Mouse (Mus musculus) gastrocnemius, postnatal 4 days (tissue): ENCODE results near the gene Zar1l. TPM values are rescaled to one million over a fixed set of nuclear protein-coding genes. Genes with fewer than 3 reads are reported as not detected.

Experiments used
- DNase-seq, 2 experiments: peaks; one replicate each; pipeline ENCODE4 v3.0.0; 2021 to 2022; ENCODE audit warnings: low spot score in 2 of 2, mixed read lengths in 2 of 2
- total RNA-seq, 2 experiments: library from RNA; stranded (reverse); gene quantifications; 2 replicates each; pipeline ENCODE4 v1.2.3; 2021

Gene Zar1l
- total RNA-seq, 2 experiments from 2014 or later = not detected

DNA sequence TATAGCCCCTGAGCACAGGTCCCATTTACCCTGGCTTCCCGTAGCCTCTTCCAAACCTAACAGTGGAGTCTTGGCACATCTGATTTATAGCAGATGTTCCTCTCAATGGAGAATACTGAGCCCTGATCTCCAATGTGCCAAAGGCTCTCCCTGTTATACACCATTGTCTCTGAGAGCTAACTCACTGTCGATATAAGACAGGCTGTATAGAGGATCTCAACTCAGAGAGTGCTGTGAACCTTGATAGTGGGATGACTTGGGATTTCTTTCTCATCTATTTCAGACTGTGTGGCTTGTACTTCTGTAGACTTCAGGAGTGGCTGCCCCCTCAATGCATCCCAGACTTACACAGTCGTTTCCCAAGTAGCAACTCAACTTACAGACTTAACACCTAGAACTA lies 27.7 kb downstream of the Zar1l start:
- no peak for DNase-seq

DNA sequence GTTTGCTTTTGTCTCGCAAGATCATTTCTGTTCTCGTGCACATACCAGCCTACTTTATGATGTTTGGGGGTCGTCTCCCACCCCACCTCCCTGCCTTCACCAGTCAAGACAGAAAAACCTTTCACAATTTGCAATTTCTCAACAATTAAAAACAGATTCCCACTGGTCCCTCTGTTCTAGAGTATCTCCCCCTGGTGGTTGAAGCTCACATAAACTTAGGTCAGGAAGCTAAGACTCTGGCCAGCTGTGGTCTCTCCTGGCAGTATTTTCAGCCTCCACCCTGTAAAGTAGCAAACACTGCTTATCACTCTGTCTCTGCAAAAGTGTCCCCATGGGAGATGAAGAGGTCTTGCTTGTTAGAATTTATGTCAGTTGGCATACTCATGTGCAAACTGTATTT lies 32.8 kb downstream of the Zar1l start:
- DNase-seq = peak in 1 of 2 experiments; percentile 39

DNA sequence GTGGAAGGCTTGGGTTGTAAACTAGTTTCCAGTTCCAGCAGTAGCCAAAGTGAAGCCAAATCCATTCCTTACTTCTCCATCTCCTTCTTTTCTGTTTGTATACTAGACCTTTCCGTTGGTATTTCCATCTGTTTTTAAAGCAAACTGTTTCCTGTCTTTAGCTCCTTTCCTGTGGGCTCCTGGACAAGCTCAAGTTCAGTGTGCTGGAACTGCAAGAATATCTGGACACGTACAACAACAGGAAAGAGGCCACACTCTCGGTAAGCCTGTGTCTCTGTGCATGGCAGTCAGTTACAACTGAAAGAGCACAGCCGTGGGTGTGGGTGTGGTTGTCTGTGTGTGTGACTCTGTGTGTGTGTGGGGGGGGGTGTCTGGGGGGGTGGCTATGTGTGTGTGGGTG lies 39.4 kb downstream of the Zar1l start:
- DNase-seq = no peak

DNA sequence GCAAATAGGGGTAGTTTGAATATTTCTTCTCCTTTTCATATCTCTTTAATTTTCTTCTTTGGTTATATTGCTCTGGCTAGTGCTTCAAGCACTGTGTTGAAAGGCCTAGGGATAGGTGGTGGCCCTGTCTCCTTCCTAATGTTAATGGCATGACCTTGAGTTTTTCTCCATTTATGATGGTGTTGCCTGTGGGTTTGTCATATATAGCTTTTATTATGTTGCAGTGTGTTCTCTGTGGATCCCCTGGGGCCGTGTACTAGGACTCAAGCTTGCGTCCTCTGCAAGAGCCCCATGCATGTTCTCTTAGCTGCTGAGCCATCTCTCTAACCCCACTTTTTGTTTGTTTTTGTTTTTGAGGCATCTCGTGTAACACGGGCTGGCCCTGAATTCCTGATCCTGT lies 40.6 kb downstream of the Zar1l start:
- no peak for DNase-seq

DNA sequence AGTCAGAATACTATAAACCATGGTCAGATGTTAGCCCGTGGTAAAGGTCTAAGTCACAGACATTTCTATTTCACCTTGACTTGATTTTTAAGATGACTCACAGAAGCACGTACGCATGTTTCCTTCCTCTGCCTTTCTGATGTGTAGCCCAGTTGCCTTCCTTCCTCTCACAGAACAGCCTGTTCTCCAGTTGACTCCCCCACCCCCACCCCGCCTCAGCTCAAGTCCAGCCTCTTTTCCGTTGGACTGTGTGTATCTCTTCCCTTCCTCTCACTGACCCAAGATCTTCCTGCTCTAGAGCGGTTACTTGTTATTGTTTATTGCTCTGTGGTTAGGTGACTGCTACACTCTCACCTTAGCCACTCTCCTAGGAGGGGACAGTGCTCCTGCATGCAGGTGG lies 49.5 kb downstream of the Zar1l start:
- no peak for DNase-seq

DNA sequence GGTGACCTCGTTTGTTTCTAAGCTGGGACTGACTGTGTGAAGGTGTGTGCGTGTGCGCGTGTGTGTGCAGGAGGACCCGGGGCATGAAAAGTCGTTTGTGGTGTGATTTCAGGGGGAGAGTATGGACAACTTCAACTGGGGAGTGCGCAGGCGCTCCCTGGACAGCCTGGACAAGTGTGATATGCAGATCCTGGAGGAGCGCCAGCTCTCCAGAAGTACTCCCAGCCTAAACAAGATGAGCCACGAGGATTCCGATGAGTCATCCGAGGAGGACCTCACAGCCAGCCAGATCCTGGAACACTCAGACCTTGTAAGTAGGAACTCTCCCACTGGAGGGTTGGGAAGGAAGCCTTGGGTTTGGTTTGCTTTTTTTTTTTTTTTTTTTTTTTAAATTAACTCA lies 51.8 kb downstream of the Zar1l start:
- peak; percentile 52 to 82 for DNase-seq

DNA sequence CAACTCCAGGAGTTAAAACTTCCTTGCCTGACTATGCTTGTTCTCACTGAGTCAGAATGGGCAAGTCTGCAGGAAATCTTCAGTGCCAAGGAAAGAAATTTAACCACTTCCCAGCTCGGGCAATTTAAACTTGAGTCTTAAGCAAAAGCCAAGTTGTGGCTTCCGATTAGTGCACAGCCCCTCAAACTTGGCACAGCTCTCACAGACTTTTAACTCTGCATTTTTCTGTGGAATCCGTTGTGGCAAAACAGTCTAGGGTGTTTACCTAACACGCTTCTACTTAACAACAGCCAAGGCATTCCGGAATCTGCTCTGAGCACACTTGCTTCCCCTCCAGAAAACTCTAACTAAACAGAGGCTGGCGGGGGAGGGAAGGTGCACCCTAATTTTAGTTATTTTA lies 52.7 kb downstream of the Zar1l start:
- DNase-seq = no peak

DNA sequence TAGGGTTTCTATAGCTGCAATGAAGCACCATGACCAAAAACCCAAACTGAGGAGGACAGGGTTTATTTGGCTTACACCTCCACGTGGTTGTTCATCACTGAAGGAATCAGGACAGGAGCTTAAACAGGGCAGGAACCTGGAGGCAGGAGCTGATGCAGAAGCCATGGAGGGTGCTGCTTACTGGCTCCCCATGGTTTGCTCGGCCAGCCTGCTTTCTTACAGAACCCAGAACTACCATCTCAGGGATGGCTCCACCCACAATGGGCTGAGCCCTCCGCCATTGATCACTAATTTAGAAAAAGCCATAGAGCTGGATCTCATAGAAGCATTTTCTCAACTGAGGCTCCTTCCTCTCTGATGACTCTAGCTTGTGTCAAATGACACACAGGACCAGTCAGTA lies 53.2 kb downstream of the Zar1l start:
- DNase-seq = no peak

DNA sequence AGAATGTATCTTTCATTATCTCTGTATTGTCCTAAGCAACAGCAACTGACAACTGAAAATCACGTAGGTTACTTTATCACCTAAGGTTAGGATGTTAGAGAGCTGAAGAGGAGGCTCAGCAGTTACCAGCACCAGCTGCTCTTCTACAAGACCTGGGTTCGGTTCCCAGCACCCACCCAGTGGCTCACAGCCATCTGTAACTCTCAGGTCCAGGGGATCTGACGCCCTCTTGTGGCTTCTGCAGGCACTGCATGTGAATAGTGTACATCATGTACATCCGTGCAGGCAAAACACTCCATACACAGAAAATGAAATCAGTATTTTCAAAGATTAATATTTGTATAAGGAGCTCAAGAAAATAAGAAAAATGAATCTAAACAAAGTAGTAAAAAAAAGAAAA lies 58.2 kb downstream of the Zar1l start:
- DNase-seq = no peak

DNA sequence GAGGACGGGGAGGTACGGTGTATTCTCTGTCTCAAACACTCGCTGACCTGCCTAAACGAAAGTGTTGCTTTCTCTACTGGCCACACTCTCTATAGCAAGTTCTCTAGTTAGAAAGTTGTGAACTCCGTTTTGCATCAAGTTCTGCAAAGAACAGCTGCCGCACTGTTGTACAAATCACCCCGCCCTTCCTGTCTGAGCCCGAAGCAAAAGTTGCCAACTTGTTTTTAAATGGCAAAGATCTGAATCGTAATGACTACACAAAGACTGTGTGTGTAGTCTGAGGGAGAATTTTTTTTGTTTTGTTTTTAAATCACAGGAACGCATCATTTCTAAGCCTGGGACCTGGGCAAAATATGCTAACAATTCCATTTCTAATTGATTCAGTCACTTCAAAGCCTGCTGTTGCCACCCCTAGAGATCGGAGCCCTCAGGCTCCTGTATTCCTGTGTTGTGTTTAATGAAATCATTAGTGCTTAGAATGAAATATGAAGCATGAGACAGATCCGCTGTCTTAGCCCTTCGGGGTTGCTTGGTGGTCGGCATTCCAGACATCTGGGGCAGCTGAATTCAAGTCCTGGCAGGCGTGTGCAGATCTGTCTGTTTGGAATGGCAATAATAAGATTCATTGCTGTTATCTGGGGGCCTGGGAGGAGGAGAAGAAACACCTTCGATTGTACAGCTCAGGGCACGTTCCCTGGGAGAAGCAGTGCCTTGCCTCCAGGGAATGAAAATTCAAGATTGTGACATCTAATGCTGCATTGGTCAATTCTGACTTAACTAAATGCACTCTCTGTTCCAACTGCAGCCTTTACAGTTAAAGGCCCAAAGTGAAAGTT lies 59.8 kb downstream of the Zar1l start:
- no peak for DNase-seq

DNA sequence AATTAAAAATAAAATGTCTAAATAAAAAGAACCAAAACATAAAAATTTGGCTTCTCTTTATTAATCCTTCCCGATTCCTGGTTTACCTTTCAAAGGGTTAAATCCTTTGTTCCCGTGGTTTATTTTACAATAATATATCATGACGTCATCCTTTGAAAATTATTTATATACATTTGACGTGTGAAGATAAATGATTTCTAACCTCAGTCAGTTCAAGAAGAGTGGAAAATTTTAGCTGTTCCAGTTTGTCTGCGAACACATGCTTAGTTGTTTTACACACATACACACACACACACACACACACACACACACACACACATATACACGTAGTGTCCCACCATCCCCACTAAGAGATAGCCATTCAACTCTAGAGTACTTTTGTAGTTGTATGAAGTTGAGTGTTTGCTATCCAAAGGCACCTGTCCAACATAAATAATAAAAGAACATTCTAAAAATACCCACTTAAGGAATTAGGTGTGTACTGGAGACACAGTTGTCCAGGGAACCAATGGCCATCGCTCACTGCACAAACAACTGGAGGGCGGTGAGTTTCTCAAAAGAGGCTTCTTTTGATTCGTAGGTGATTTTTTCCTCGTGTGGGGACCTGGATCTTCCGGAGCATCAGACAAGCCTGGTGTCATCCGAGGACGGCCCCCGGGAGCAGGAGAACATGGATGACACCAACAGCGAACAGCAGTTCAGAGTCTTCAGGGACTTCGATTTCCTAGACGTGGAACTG lies 60.6 kb downstream of the Zar1l start:
- no peak for DNase-seq

Other genes with a start within 250 kb of the Zar1l start
- gene Brca2, start 4.5 kb upstream of the Zar1l start, total RNA-seq = 10 to 100 TPM; 13.8 to 14.4 TPM
- gene N4bp2l1, start 79.0 kb upstream of the Zar1l start, total RNA-seq = 1 to 10 TPM; 3.5 to 3.9 TPM
- gene N4bp2l2, start 148.0 kb upstream of the Zar1l start, total RNA-seq = 10 to 100 TPM; 53.7 to 54.1 TPM
- gene Pds5b, start 155.6 kb upstream of the Zar1l start, total RNA-seq = 10 to 100 TPM; 39.9 to 44.8 TPM